Mouse (Mus musculus): Measurements from ENCODE around the gene Vash1.

Gene Vash1

GRCm38 (mm10) chr12:86678591-86679545 lies at the start of gene Vash1:
Gene Vash1 (plus strand): TSS chr12:86678700.
- peak; percentile 76 to 81 for DNase-seq (ENCODE audit: low spot score in 2 of 2)

DNA sequence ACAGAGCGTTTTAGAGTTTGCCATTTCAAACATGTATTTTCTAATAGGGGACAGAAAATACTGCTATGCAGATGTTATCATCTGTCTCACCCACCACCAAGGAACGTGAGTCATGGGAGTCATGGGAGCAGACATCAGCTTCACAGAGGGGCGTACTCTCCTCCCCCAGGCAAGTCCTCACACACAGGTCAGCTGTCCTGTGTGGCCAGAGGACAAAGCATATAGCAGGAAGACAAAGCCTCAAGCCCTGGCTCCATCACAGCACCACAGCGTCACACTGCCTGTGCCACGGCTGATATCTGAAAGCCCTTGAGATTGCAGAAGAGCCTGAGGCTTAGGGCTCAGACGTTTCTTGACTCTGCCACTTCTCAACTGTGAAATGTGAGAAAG lies 49.7 kb upstream of the Vash1 start:
- no peak for DNase-seq (ENCODE audit: low spot score in 2 of 2)

- peak in 1 of 2 experiments; percentile 8 for DNase-seq (ENCODE audit: low spot score in 2 of 2)
Measured at GRCm38 (mm10) chr12:86641763-86642162, 36.7 kb upstream of the Vash1 start.

DNA sequence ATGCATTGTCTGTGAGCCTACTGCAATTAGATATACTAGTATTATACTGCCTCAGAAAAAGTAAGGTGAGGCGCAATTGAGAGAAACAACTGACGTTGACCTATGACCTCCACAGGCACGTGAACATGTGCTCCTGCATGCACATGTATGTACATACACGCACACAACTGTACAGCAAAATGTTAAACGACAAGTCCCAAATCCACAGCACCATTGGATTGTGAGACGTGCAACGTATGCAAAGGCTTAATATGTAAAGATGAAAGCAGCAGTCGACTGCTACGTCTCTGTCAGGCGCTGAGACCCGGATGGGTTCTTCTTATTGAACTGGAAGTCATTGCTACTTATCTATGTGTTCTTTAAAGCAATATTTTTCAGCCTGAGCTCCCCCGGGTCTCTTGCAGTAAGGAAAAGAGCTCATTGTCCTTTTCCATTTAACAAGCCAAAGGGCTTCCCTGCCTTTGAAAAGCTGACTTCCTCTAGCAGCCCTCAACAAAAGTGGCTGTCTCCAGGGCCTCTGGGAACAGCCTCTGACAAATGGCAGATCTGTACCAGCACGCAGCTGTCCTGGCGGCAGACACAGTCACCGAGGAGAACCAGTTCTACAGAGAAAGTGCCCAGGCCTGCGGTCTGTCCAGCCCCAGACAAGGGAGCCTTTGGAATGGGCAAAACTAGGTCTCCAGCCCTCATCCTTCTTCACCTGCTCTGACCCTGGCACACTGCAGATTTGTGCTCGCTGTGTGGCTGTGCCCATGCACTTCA lies 33.8 kb upstream of the Vash1 start:
- peak; percentile 21 to 29 for DNase-seq (ENCODE audit: low spot score in 2 of 2)

- no peak for DNase-seq (ENCODE audit: low spot score in 2 of 2)
Measured at GRCm38 (mm10) chr12:86645494-86645893, 33.0 kb upstream of the Vash1 start.

DNA sequence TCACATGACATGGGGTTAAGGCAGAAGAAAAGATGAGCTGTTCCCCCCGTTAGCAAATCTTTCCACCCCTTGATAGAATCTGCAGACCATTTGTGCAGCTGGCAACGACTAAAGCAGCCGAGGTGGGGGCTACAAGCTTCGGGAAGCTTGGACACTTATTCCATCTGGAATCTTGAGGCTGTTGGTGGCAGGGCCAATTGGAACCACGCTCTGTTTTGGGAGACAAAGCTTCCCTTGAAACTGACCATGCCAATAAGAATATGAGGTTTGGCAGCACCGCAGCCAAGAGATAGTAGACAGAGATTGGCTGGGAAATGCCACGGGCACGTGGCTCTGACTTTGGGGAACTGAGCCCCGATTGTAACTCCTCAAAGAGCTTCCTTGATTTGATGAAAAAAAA lies 31.7 kb upstream of the Vash1 start:
- no peak for DNase-seq (ENCODE audit: low spot score in 2 of 2)

GRCm38 (mm10) chr12:86647279-86647678 lies 31.2 kb upstream of the Vash1 start:
- DNase-seq (ENCODE audit: low spot score in 2 of 2) = no peak

GRCm38 (mm10) chr12:86647736-86648135 lies 30.8 kb upstream of the Vash1 start:
- DNase-seq (ENCODE audit: low spot score in 2 of 2) = no peak

- no peak for DNase-seq (ENCODE audit: low spot score in 2 of 2)
Measured at GRCm38 (mm10) chr12:86648489-86648888, 30.0 kb upstream of the Vash1 start.

- no peak for DNase-seq (ENCODE audit: low spot score in 2 of 2)
Measured at GRCm38 (mm10) chr12:86651301-86651860, 27.1 kb upstream of the Vash1 start.

DNA sequence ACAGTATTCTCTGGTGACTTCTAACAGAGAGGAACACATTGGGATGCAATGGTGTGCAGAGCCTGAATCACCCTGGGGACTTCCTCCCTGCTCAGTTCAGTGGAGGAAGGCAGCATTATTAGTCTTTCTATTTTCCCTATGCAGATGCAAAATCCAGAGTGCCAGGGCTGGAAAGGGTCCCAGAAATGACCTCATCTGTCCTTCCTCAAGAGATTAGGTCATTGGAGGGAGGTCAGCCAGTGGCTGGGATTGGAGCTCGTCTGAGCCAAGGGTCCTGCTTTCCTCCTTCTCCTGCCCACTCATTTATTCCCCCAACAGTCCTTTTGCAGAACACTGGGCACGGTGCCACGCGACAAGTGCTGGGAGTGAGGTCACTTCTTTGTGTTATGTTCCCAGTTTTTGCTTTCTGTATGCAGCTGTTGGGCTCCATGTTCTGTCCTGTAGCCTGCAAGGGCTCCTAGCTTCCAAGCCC lies 25.9 kb upstream of the Vash1 start:
- peak; percentile 58 to 74 for DNase-seq (ENCODE audit: low spot score in 2 of 2)

- peak; percentile 60 to 74 for DNase-seq (ENCODE audit: low spot score in 2 of 2)
Measured at GRCm38 (mm10) chr12:86659447-86659968, 19.0 kb upstream of the Vash1 start.

DNA sequence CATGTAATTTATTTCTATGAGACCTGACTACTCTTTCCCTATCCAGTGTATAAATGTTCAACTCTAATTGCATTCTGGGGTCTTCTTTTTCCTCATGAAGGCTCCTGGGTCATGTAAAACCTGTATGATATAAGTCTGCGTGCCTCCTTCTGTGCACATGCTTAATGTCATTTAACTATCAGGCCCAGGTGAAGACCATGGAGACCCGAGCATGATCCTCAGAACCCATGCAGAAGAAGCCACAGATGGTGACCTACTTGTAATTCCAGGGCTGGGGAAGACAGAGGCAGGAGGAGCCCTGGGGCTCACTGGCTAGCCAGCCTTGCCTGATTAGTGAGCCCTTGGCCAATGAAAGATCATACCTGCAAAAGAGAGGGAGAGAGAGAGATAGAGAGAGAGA lies 18.0 kb upstream of the Vash1 start:
- no peak for DNase-seq (ENCODE audit: low spot score in 2 of 2)

DNA sequence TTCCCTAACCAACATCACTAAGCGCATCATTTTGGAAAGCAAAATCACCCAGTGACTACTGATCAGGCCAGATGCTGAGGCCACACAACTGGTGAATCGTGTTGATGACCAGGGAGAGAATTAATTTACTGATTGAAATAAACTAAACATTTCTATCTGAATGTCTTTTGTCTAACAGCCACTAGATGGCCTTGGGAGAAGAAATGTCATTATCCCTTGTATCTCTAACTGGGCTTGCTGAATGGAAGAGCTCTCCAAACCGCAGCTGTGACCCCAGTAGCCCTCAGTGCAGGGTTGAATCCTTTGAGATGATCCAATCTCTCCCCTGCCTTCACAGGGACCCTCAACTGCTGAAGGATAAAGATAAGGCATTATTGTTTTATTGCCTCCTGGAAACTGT lies 12.8 kb upstream of the Vash1 start:
- no peak for DNase-seq (ENCODE audit: low spot score in 2 of 2)

DNA sequence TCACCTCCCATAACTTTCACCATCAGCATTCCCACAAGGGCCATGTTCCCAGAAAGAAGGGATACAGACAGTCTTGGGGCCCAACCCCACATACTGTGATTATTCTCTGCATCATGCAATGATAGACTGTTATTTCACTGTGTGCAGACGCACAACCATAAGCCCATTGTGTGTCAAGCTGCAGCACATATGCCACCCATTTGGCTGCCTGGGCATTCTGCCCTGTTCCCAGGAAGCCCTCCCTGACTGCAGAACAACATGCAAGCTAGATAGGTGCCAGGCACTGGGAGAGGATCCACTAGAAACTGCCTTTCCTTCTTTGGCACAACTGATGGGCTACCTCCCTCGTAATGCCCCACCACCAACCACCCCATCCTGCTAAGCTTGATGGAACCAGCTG lies 10.1 kb upstream of the Vash1 start:
- no peak for DNase-seq (ENCODE audit: low spot score in 2 of 2)

DNA sequence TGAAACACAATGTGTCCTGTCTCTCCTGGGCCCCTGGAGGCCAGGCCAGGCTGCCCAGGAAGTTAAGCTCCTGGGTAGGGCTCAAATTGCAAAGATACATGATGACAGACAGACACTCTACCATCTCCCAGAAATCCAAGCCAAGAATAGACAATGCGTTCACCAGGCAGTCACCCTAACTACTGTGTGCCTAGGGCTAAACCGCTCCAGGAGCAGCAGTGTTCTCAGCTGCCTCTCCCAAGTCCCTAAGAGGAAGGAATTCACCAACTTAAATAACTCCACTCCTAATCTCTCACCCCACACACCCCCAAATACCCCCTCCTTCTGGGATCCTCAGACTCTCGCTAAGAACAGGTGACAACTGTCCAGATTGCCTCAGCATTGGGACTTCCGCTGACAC lies 6.4 kb upstream of the Vash1 start:
- DNase-seq (ENCODE audit: low spot score in 2 of 2) = no peak

DNA sequence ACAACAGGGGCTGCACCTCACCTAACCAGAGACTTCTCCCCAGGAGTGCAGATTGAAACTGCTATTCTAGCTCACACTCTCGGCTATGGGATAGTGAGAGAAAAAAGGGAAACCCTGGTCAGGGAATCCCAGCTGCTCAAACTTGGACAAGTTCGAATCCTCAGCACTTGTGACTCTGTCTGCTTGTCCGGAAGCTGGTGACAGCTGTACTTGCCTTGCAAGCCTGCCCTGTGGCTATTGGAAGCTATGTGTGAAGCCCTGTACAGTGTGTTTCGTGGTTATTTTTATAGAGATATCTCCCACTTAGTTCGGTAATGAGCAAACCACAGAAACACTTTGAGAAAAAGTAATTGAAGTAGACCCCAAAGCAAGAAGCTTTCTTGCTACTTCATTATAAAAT lies 6.0 kb upstream of the Vash1 start:
- DNase-seq (ENCODE audit: low spot score in 2 of 2) = no peak

- no peak for DNase-seq (ENCODE audit: low spot score in 2 of 2)
Measured at GRCm38 (mm10) chr12:86679546-86679930, 1.0 kb downstream of the Vash1 start.

GRCm38 (mm10) chr12:86679991-86680491 lies 1.5 kb downstream of the Vash1 start:
- no peak for DNase-seq (ENCODE audit: low spot score in 2 of 2)

DNA sequence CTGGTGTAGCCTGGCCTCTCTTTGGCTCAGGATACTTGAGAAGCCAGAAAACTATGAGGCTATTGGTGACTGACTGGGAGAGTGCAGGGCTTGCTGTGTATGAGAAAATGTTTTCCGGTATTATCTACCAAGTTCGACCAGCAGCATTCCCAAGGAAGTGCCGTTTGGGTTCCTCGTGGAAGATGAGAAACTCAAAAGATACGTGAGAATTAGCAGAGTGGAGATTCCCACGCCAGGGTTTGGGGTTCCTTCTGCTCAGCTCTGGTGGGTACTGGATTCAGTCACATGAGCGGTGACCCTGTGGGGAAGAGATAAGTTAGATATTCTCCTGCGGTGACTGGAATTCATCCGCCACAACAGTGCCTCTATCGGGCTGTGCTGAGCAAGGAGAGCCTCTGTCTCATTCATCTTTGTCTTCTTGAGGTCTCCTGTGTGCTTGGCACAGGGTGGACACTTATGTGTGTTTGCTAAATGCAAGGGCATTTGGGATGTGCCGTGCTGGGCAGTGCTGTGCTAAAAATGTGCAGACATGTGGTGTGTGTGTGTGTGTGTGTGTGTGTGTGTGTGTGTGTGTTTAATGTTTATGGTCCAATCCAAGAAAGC lies 2.2 kb downstream of the Vash1 start:
- DNase-seq (ENCODE audit: low spot score in 2 of 2) = no peak

DNA sequence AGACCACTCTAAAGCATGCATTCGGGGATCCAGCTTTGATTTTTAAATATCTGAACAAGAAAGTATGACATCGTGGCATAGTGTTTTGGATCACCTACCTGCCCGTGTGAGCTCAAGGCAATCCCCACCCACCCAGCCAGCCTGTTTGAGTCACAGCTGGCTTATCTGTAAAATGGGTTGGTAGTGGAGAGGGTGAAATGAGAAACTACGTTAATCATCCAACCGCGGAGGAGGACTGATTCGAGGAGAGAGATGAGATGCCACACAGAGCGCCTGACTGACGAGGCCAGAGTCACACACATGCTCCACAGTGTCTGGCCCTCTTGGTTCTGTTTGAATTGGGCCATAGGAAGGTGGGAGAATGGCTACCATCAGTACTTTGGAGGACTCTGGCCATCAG lies 3.1 kb downstream of the Vash1 start:
- no peak for DNase-seq (ENCODE audit: low spot score in 2 of 2)

DNA sequence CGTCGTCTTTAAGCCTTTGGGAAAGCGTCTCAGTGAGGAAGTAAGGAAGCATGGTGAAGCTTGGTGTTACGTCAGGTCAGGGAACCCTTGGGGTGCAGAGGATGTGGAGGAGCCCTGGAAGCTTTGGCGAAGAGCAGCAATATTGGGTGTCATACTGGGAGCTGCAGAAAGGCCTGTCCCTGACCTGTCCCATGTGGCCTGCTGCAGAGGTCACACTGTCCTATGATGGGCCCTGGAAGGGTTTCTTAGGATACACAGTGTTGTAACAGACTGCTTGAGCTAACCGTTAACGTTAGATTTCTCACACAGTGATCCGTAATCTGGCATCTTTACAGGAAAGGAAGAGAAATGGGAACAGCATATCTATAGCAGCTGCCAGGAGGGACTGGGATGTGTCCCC lies 3.7 kb downstream of the Vash1 start:
- DNase-seq (ENCODE audit: low spot score in 2 of 2) = no peak

All from frontal cortex, postnatal 36 days (tissue).